Mouse (Mus musculus) right cerebral cortex, postnatal 4 days (tissue): ENCODE measurements around the gene Commd8.

Source experiments
- DNase-seq: peaks from one replicate; pipeline ENCODE4 v3.0.0-alpha.2; 2022

Commd8 gene

GRCm38 (mm10) chr5:72167594-72168284 is at the start of gene Commd8:
Gene Commd8 (minus strand): TSS chr5:72168189.
- DNase-seq, result peak; percentile 91

- DNase-seq, result no peak
These were observed 43.8 kb upstream of the Commd8 start for GRCm38 (mm10) chr5:72211741-72212140.

DNA sequence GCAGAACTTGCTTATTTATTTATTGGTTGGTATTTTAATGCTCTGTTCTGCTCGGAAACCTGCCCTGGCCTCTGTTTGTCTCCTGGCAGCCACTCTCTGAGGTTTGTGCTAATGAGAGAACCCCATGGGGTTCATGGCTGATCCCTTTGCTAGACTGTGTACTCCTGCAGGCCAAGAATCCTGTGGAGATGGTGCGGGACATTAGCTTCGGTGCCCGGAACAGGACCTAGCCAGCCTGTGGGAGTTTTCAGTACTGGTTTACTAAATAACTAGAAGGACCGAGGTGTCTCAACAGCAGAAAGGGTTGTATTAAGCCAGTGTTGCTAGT is 42.8 kb upstream of the Commd8 start:
- DNase-seq, result no peak

- no peak for DNase-seq
These were observed 42.3 kb upstream of the Commd8 start for GRCm38 (mm10) chr5:72210123-72210811.

GRCm38 (mm10) chr5:72208515-72208914 is 40.5 kb upstream of the Commd8 start:
- no peak for DNase-seq

DNA sequence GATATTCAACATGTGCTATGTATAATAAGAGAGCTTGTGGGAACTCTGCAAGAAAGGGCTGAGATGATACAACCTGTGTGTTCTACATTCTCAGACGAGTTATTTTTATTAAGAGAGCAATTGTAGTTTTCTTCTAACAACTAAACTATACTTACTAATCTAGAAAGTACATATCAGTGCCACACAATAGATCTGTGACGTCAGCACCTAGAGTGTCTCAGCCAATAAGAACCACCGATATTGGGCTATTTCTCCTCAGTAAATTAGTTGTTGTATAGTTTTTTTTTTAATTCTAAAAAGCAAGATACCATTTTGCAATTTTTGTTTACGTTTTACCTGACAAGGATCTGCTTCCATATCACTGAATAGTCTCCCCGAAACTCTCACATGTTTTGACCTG is 37.3 kb upstream of the Commd8 start:
- DNase-seq, result no peak

DNA sequence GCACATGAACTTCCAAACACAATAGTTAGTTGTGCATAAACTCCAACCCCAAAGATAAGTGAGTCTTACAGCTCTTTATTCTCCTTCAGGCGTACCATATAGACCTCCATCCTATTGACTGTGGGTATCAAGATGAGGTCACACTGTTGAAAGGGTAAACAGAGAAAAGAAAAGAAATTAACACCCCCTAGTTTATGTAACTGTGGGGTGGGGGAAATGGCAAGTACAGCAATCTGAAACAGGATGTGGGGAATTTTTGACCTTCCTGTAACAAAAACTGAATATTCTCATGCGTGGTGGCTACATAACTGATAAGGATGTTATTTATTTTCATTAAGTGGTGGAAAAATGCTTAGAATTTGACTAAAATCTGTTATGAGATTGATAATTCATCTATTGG is 36.5 kb upstream of the Commd8 start:
- no peak for DNase-seq

GRCm38 (mm10) chr5:72203734-72204073 is 35.7 kb upstream of the Commd8 start:
- DNase-seq, result no peak

- DNase-seq, result peak; percentile 70
These were observed 35.2 kb upstream of the Commd8 start for GRCm38 (mm10) chr5:72203028-72203733.

GRCm38 (mm10) chr5:72202016-72202415 is 34.0 kb upstream of the Commd8 start:
- DNase-seq, result no peak

GRCm38 (mm10) chr5:72201600-72201999 is 33.6 kb upstream of the Commd8 start:
- peak; percentile 12 for DNase-seq

- DNase-seq, result no peak
These were observed 27.5 kb upstream of the Commd8 start for GRCm38 (mm10) chr5:72195442-72195841.

GRCm38 (mm10) chr5:72191932-72192331 is 23.9 kb upstream of the Commd8 start:
- DNase-seq, result no peak

DNA sequence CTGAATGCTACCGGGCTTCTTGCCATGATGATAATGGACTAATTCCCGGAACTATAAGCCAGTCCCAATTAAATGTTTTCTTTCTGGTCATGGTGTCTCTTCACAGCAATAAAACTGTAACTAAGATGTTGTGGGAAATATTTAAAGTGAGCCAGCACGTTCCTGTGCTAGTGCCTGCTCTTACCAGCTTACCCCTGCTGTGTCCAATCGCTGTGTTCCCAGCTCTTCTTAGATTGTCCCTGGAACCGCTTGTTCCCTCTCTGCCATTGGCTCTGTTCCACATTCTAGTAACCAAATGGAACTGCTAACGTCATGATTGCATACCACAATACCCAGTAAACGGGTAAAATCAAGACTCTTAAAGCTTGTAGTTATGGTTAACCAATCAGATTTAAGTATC is 23.2 kb upstream of the Commd8 start:
- DNase-seq, result no peak

- DNase-seq, result no peak
These were observed 16.6 kb upstream of the Commd8 start for GRCm38 (mm10) chr5:72184437-72185100.

DNA sequence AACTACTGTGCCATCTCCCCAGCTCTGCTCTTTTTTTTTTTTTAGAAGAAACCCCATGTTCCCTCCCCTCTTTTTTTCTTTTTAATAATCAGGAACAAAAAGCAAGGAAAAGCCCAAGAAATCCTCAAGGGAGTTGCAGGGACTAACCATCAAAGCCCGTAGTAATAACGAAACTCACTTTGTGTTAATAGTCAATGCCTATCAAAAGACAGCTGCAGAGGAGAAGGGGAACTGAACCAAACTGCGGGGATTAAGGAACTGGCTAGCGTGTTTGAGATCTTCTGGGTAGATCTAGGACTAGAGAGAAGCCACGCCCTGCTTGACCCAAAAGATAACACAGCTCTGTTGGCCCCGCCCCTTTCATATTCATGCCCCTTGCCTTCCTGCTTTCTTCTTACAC is 15.9 kb upstream of the Commd8 start:
- DNase-seq, result no peak

DNA sequence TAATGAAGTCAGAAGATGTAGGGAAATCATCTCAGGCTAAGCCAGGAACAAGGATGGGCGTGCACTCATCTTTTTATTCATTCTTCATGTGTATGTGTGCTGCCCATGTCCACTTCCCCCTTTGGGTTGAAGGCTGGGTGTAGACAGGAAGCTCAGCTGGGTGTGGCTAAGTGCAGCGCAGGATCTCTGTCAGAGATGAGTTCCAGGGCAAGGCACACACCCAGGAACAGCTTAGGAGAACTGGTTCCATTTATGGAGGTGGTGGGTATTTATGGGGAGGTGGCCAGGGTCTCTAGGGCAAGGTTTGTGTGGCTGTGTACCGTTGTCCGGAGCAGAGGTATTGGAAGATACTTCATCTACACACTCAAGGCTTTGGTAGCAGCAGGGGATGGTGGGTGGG is 14.8 kb upstream of the Commd8 start:
- no peak for DNase-seq

DNA sequence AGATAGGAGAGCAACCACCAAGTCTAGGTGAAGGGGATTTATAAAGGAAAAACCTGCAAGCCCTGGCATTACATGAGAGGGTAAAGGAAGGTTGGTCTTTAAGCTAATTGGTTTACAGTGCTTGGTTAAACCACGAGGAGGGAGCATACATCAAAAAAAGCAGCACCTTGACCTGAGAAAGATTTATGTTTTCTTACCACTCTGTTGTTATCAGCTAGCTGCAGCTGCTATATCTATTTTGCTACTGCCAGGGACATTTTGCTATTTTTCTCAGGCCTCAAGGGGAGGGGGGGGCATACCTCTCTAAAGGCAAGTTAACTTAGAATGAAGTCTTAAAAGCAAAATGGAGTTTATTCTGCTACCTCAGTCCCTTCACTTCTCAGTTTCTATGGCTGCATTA is 13.2 kb upstream of the Commd8 start:
- no peak for DNase-seq

DNA sequence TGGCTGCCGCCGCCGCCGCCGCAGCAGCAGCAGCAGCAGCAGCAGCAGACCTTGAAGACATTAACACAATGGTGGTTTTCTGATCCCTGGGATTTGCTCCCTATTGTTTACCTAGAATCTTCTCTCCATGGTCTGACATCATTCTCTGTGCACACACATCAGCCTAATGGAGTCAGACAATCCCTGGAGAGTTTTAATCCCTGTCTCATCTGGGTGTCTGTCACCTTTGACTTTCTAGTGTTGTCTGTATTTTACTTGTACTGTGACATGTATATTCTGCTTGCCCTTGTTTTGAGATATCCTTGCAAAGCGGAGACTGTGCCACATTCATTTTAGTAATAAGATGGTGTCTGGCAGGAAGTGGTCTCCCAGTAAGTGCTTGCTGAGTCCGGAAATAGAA is 7.5 kb upstream of the Commd8 start:
- no peak for DNase-seq

DNA sequence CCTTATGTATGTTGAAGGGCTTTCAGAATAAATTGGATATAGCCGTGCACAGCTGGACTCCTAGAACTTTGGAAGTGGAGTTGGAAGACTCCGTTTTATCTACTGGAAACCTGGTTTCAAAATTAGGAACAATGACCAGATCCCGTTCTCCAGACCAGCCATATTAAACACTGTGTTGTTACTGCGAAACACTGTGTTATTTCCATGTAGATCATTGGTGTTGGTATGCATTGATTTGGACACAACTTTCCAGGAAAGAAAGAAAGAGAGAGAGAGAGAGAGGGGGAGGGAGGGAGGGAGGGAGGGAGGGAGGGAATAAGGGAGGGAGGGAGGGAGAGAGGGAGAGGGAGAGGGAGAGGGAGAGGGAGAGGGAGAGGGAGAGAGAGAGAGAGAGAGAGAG is 7.1 kb upstream of the Commd8 start:
- no peak for DNase-seq

DNA sequence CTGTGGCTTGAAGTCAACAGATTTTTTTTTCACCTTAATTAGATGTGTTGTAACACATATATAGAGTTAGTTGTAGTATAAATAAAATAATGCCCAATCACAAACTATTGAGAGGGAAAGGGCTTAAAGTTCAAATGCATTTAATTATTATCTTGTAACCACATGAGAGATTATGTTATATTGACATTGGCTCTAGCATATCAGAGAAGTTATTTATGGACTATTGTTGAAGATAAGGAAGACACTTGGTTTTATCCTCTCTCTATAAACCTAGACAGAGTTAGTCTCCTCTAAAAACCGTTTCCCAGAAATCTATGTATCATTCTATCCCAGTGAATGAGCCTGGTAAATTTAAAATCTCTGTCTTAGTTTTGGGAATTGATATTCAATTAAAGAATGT is 5.5 kb upstream of the Commd8 start:
- no peak for DNase-seq

DNA sequence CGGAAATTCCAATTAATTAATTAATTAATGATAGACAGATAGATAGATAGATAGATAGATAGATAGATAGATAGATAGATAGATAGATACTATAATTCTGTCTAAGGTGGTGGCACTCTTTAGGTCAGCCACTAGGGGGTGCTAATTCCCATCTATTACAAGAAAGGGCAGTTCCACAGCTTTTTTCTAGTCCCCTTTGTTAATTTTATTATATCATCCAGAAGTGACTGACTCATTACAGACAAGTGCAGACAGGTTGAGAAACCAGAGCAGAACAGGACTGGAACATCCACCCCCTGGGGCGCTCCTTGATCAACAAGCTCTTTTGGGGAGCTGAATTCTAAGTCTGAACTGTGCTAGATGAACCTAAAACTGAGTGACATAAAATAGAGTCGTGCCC is 4.7 kb upstream of the Commd8 start:
- DNase-seq, result no peak

- DNase-seq, result no peak
These were observed 2.1 kb upstream of the Commd8 start for GRCm38 (mm10) chr5:72170067-72170466.

- no peak for DNase-seq
These were observed 264 bp upstream of the Commd8 start for GRCm38 (mm10) chr5:72168285-72168621.
